Mouse (Mus musculus) embryo, embryonic 9.5 days (tissue): ENCODE results near the gene Ttc39b.
"Not testable (repeated sequence)": the region's sequence is repeated elsewhere in the genome, so short reads cannot be mapped to it uniquely, and the experiment has no call there.

Source experiments
- DNase-seq: peaks from one replicate; pipeline ENCODE4 v3.0.0-alpha.2; 2017; ENCODE audit errors: extremely low spot score

Ttc39b gene

GRCm38 (mm10) chr4:83273616-83274050 lies 50.4 kb downstream of the Ttc39b start:
- no peak for DNase-seq

DNA sequence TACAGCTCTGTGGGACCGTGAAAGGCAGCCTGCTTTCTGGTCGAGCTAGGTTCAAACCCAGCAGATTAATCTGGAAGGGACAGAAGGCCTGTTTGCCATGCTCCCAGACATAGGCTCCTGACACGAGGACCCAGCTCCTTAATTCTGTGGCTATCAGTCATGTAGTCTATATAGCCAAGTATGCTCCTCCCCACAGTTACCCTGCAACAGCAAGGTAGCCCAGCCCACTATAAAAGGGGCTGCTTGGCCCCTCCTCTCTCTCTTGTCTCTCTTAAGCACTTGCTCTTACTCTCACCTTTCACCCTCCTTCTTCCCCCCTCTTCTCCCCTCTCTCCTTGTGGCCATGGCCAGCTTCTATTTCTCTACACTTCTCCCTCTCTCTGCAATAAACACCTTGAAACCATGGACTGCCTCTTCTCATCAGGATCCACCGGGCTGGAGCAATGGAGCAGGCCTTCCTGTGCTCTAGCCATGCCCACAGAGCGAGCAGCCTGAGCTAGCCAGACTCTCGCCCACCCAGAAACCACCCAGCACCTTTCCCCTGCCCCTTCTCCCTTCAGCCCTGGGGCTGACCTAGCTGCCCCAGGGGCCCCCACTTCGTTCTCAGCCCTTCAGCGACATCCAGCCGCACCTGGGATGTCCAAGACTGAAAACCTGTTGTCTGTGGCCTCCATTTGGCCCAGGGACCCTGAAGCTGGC lies 51.0 kb downstream of the Ttc39b start:
- DNase-seq: no peak

DNA sequence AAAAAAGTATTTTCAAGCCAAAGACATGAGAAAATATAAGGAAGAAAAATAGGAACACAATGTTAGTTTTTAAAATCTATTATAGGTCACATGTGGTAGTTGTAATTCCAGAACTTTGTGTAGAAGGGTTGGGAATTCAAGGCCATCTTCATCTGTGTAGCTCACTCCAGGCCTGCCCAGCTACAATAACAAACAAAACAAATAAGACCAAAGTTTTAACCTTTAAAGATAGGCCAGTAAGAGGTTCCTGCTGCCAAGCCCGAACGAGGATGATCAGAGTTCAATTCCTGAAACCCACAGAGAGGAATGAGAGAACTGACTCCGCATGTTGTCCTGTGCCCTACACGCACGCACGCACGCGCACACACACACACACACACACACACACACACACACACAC lies 53.6 kb downstream of the Ttc39b start:
- no peak for DNase-seq

DNA sequence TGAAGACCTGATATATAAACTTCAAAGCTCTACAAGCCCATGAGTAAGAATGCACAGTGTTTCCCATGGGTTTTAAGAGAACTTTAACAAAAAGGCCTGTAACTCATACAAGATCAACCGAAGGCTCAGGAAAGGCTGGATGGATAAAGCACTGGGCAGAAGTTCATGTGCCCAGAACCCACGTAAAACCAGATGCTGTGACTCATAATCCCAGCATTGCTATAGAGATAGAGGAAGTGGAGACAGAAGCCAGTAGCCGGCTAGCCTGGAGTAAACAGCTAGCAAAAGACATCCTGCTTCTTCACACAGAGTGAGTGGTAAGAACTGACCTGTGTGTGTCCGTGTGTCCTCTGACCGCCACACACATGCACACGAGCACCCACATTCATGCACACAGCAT lies 54.4 kb downstream of the Ttc39b start:
- DNase-seq: no peak

GRCm38 (mm10) chr4:83265926-83266692 lies 57.9 kb downstream of the Ttc39b start:
- DNase-seq: no peak

- no peak for DNase-seq
Observed at GRCm38 (mm10) chr4:83264832-83265231, 59.2 kb downstream of the Ttc39b start.

DNA sequence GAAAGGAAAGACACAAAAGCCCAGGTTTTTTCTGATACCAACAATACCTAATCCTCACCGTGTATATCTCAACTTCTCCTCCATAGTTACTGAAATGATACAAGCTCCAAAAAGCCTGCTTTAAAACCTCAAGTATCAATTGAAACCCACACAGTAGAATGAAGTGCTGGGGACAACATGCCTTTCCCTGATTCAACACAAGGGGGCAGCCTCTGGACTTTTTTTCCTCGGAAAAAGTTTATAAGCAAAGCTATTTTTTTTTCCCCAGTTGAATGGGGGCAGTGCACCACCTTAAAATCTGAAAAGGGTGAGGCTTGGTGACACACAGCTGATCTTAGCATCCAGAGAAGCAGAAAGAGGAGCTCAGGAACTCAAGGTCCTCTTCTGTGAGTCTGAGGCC lies 62.1 kb downstream of the Ttc39b start:
- DNase-seq: peak; percentile 48

DNA sequence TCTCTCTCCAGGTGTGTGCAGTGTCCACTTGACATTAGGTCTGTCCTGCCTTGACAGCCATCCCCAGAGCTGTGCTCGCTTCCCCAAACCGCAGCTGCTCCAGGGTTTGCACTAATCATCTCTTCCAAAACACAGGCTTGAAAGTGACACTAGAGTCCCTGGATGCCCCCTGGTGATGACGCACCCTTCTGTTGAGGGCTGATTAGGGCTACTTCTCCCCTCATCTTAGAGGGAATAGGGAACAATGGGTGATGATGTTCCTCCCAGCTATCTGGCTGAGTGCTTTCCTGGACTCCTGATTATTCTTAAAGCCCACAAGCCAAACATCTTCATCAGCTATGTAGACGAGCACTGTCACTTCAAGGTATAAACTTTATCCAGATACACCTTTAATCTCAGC lies 64.4 kb downstream of the Ttc39b start:
- no peak for DNase-seq

DNA sequence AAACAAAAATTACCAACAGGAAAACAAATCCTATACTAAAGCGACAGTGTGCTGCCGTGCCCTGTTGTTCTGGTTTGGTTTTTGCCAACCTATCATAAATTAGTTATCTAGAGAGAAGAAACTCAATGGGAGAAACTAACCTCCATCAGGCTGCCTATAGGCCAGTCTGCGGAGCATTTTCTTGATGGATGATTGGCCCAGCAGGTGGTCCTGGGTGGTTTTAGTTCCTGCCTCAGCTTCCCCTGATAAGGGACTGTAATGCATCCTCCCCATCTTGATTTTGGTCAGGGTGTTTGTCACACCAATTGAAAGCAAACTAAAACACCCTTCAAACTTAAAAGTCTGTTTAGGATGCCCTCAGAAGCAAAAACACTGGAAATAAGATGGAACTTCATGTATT lies 65.8 kb downstream of the Ttc39b start:
- no peak for DNase-seq

DNA sequence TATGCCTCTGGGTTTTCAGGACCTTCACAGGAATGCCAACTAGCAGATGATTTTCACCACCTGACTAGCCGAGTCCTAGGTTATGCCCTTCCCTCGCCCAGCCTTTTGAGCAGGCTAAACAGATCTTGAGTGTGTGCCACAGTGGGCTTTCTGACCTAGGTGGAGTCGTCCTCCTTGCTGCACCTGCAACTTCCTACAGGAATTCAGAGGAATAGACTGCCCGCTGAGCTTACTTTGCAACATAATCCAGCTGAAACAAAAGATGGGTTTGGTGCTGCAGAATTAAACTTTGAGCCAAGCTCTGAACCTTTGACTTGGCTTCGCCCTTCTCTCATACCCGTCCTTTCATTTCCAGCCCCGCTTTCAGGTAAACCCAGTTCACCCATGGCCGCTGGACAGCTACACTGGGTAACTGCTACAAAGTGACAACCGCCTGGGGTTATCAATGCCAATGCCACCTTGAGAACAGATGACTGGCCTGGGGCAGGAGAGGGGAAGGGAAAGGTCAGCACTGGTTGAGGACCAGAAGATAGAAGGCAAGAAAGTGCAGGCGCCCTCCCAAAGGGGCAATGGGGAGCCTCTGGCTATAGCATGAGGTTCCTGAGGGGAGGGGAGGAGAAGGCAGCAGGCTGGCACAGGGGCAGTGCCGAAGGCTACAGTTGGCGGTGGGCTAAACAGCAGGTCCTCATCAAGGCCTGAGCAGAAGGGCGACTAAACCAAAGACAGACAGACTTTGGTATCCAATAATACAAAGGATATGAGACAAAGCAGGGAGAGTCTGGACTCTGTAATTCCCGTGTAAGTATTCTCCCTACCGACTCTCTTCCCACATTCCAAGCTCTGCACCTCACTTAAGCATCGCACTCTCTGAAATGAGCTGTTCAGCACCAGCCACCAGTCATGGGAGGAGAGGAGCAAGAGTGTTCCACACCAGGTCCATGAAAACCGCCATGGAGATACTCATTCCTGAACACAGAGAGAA lies 66.5 kb downstream of the Ttc39b start:
- DNase-seq: no peak

DNA sequence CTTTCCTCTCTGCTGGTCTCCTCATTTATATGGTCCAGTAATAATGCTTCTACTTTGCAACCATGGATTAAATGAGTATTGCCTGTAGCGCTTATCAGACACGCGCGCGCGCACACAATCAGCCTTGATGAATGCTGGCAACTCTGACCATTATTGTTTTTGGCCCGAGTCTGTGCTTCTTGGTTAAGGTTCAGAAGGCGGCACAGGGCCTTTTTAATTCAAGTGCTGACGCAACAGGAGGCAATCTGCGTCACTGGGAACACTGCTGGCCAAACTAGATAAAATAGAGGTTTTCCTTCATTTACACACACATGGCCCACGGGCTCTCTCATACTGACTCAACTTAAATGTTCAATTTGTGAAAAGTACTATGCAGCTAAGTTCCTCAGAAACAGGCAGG lies 67.3 kb downstream of the Ttc39b start:
- DNase-seq: no peak

GRCm38 (mm10) chr4:83254941-83255340 lies 69.1 kb downstream of the Ttc39b start:
- DNase-seq: no peak

DNA sequence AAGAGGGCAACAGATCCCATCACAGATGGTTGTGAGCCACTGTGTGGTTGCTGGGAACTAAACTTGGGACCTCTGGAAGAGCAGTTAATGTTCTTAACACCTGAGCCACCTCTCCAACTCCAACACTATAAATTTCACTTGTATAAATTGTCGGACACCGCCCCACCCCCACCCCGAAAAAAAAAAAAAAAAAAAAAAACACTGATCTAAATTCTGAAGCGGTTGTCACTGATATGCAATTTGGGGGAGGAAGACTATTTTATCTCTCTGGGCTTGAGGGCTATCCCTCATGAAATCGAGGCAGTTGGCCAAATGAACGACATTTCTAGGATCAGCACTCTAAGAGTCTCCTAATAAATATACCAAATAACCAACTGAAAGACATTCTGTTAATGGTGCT lies 70.4 kb downstream of the Ttc39b start:
- DNase-seq: no peak

- DNase-seq: no peak
Observed at GRCm38 (mm10) chr4:83243706-83244105, 80.3 kb downstream of the Ttc39b start.

DNA sequence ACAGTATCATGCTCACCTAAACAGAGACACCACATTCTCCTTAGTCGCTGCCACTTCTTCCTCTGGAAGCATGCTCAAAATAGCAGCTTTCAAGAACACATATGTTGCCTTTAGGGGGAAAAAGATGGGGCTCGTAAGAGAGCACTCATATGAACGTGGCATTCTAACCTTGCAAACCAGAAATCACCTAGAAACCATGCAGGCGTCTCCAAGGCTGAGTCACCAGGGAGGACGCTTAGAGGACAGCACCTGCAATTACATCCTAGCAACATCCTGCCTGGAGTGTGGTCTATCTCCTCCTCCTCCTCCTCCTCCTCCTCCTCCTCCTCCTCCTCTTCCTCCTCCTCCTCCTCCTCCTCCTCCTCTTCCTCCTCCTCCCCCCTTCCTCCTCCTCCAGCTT lies 82.4 kb downstream of the Ttc39b start:
- DNase-seq: no peak

GRCm38 (mm10) chr4:83237656-83238055 lies 86.4 kb downstream of the Ttc39b start:
- DNase-seq: no peak

GRCm38 (mm10) chr4:83235304-83235703 lies 88.8 kb downstream of the Ttc39b start:
- DNase-seq: not testable (repeated sequence)

GRCm38 (mm10) chr4:83234739-83235138 lies 89.3 kb downstream of the Ttc39b start:
- no peak for DNase-seq

DNA sequence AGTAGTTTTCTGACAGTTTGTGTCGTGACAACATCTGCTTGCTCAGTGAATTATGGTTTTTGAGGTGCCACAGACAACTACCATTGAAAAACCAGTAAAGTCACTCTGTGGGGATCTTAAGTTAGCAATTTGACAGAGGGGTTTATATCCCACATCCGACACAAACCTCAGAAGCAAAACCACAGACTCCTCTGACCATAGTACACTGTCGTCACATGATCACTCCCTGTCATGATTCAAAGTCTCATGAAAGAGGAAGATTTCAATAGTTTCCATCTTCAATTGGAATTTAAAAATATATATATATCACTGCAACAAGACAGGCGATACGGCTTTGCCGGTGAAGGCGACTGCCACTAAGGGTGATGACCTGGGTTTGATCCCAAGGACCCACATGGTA lies 89.9 kb downstream of the Ttc39b start:
- no peak for DNase-seq

GRCm38 (mm10) chr4:83233181-83234123 lies 90.6 kb downstream of the Ttc39b start:
- no peak for DNase-seq

DNA sequence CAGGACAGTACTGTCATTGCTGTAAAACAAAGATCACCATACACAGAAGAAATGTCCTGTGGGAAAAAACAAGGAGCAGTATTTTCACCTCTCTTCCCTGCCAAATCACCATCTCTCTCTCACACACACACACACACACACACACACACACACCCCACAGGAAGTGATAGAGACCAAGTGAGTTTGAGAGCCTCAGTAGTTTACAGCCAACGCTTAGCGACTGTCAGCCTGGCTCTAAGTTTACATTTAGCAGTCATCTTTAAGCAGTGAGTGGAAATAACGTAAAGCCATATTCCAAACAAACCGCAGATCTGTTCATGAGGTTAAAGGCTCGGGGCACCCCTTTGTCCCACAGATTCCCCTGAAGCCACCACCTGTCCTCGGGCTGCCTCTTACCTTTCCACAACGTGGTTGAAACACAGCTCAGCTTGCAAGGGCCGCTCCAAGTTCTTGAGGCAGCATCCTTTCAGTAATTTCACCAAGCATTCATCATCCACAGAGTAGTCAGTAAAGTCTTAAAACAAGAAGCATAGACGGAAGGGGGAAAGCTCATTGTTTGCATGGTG lies 91.7 kb downstream of the Ttc39b start:
- no peak for DNase-seq
